Mouse (Mus musculus): ENCODE measurements around the gene Myh9. TPM values are rescaled to one million over a fixed set of nuclear protein-coding genes. Genes with fewer than 3 reads are reported as not detected.
A peak's percentile ranks its signal among the peaks of the same experiment; 100 is the strongest.
"Not testable (repeated sequence)": the region's sequence is repeated elsewhere in the genome, so short reads cannot be mapped to it uniquely, and the experiment has no call there.

Myh9 gene
- polyA plus RNA-seq, 1 experiment from 2014 or later: 14.6 TPM

GRCm38 (mm10) chr15:77847108-77847507 is 5.1 kb upstream of the Myh9 start:
- H3K4me1 ChIP-seq (replicated peaks; ENCODE audit: control insufficient read depth, insufficient read depth, low read length): no peaks in the 10 kb centered on the region
- WGBS: 75% methylated on average over 3 of the region's 3 CpGs
- no peak overlapping the region for H3K9ac ChIP-seq
- H3K27me3 ChIP-seq (ENCODE audit: control insufficient read depth, insufficient read depth, low read length): no peaks in the 10 kb centered on the region
- no peak for DNase-seq (ENCODE audit: low spot score)
- ATAC-seq (ENCODE audit: low FRiP score): no peak
- no peak overlapping the region for H3K4me2 ChIP-seq (replicated peaks)
- H3K9me3 ChIP-seq (ENCODE audit: control insufficient read depth, low read length): no peaks in the 10 kb centered on the region
- no peaks in the 10 kb centered on the region for H3K36me3 ChIP-seq (replicated peaks; ENCODE audit: control insufficient read depth, insufficient read depth)
- no peak overlapping the region for H3K4me3 ChIP-seq (replicated peaks; ENCODE audit: low read length)
- H3K27ac ChIP-seq: no peak overlapping the region

GRCm38 (mm10) chr15:77845931-77846595 is 4.1 kb upstream of the Myh9 start:
- 88% methylated on average over 11 of the region's 11 CpGs for WGBS
- H3K9ac ChIP-seq; H3K36me3 ChIP-seq (replicated peaks; ENCODE audit: control insufficient read depth, insufficient read depth); H3K9me3 ChIP-seq (ENCODE audit: control insufficient read depth, low read length); H3K4me1 ChIP-seq (replicated peaks; ENCODE audit: control insufficient read depth, insufficient read depth, low read length); H3K27ac ChIP-seq; DNase-seq (ENCODE audit: low spot score); H3K4me3 ChIP-seq (replicated peaks; ENCODE audit: low read length); H3K4me2 ChIP-seq (replicated peaks); ATAC-seq (ENCODE audit: low FRiP score); H3K27me3 ChIP-seq (ENCODE audit: control insufficient read depth, insufficient read depth, low read length): not testable (repeated sequence)

- Histone ChIP-seq H3K27me3 (ENCODE audit: control insufficient read depth, insufficient read depth, low read length) (no peaks in the 10 kb centered on the region), H3K9me3 (ENCODE audit: control insufficient read depth, low read length) (no peaks in the 10 kb centered on the region), H3K27ac (no peak overlapping the region), H3K4me3 (replicated peaks; ENCODE audit: low read length) (no peak overlapping the region), H3K4me1 (replicated peaks; ENCODE audit: control insufficient read depth, insufficient read depth, low read length) (peaks cover 10% of the 10 kb centered on the region), H3K36me3 (replicated peaks; ENCODE audit: control insufficient read depth, insufficient read depth) (no peaks in the 10 kb centered on the region), H3K4me2 (replicated peaks) (no peak overlapping the region), H3K9ac (no peak overlapping the region)
- DNase-seq (ENCODE audit: low spot score) (no peak), ATAC-seq (ENCODE audit: low FRiP score) (no peak)
- WGBS: 91% methylated on average over 16 of the region's 16 CpGs
Measured at GRCm38 (mm10) chr15:77844955-77845635, 3.1 kb upstream of the Myh9 start.

DNA sequence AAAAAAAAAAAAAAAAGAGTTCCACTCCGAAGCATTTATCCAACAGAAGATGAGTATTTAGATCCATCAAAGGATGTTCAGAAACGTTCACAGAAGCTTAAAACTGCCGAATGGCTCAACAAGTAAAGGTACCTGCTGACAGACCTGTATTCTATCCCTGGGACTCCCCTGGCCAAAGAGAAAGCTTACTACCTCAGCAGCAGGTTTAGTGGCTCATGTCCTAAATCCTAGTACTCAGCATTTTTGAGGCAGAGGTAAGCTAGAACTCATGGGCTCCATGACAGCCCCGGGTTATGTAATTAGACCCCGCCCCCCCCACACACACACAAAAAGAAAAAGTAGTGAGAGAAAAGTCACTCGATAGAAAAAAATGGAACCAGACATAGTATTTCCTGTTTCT is 2.1 kb upstream of the Myh9 start:
- no peaks in the 10 kb centered on the region for H3K36me3 ChIP-seq (replicated peaks; ENCODE audit: control insufficient read depth, insufficient read depth)
- 79% methylated on average over 6 of the region's 6 CpGs for WGBS
- H3K27ac ChIP-seq: no peak overlapping the region
- ATAC-seq (ENCODE audit: low FRiP score): no peak
- peaks cover 20% of the 10 kb centered on the region for H3K4me1 ChIP-seq (replicated peaks; ENCODE audit: control insufficient read depth, insufficient read depth, low read length)
- no peak overlapping the region for H3K9ac ChIP-seq
- DNase-seq (ENCODE audit: low spot score): no peak
- H3K4me3 ChIP-seq (replicated peaks; ENCODE audit: low read length): no peak overlapping the region
- no peaks in the 10 kb centered on the region for H3K9me3 ChIP-seq (ENCODE audit: control insufficient read depth, low read length)
- no peak overlapping the region for H3K4me2 ChIP-seq (replicated peaks)
- H3K27me3 ChIP-seq (ENCODE audit: control insufficient read depth, insufficient read depth, low read length): no peaks in the 10 kb centered on the region

DNA sequence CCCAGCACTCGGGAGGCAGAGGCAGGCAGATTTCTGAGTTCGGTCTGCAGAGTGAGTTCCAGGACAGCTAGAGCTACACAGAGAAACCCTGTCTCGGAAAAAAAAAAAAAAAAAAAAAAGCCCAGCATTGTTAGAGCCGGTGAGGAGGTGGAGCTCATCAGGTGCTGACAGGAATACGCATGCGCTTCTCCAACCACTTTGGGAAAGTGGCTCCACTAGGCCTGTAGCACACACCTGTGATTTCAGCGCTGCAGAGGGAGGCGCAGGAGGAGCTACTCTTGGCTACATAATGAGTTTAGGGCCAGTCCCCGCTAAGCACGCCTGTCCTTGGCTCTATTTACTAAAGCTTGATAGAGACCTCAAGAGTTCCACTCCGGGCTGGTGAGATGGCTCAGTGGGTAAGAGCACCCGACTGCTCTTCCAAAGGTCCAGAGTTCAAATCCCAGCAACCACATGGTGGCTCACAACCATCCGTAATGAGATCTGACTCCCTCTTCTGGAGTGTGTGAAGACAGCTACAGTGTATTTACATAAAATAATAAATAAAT is 1.6 kb upstream of the Myh9 start:
- not testable (repeated sequence) for H3K27ac ChIP-seq; H3K36me3 ChIP-seq (replicated peaks; ENCODE audit: control insufficient read depth, insufficient read depth); ATAC-seq (ENCODE audit: low FRiP score); H3K4me3 ChIP-seq (replicated peaks; ENCODE audit: low read length); H3K4me2 ChIP-seq (replicated peaks); H3K27me3 ChIP-seq (ENCODE audit: control insufficient read depth, insufficient read depth, low read length); H3K9me3 ChIP-seq (ENCODE audit: control insufficient read depth, low read length); DNase-seq (ENCODE audit: low spot score); H3K9ac ChIP-seq
- peaks cover 25% of the 10 kb centered on the region for H3K4me1 ChIP-seq (replicated peaks; ENCODE audit: control insufficient read depth, insufficient read depth, low read length)
- 70% methylated on average over 12 of the region's 13 CpGs for WGBS

DNA sequence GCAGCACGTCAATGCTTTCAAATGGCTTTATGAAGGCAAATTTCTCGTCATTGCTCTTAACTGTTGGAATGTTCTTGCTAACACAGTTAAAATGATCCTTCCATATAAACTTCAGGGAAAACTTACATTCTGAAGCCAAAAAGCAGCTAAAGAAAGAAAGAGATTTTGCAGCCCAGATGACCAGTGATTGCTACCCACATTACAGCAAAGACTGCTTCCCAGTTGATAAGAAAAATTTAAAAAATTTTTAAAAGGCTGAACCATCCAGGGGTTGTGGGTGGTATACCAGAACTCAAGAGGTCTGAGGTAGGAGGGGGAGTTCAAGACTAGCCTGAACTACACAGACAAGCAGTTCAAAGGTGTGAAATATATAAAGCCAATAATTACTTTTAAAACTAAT is 1.1 kb upstream of the Myh9 start:
- Histone ChIP-seq H3K4me3 (replicated peaks; ENCODE audit: low read length) (peak overlapping the region; percentile 95), H3K27ac (no peak overlapping the region), H3K27me3 (ENCODE audit: control insufficient read depth, insufficient read depth, low read length) (no peaks in the 10 kb centered on the region), H3K9me3 (ENCODE audit: control insufficient read depth, low read length) (no peaks in the 10 kb centered on the region), H3K36me3 (replicated peaks; ENCODE audit: control insufficient read depth, insufficient read depth) (no peaks in the 10 kb centered on the region), H3K4me1 (replicated peaks; ENCODE audit: control insufficient read depth, insufficient read depth, low read length) (peaks cover 28% of the 10 kb centered on the region), H3K9ac (peak overlapping the region; percentile 55; the same call in 1 of the 2 replicates), H3K4me2 (replicated peaks) (peak overlapping the region; percentile 59)
- DNase-seq (ENCODE audit: low spot score) (no peak), ATAC-seq (ENCODE audit: low FRiP score) (no peak)
- 41% methylated on average over 2 of the region's 2 CpGs for WGBS

DNA sequence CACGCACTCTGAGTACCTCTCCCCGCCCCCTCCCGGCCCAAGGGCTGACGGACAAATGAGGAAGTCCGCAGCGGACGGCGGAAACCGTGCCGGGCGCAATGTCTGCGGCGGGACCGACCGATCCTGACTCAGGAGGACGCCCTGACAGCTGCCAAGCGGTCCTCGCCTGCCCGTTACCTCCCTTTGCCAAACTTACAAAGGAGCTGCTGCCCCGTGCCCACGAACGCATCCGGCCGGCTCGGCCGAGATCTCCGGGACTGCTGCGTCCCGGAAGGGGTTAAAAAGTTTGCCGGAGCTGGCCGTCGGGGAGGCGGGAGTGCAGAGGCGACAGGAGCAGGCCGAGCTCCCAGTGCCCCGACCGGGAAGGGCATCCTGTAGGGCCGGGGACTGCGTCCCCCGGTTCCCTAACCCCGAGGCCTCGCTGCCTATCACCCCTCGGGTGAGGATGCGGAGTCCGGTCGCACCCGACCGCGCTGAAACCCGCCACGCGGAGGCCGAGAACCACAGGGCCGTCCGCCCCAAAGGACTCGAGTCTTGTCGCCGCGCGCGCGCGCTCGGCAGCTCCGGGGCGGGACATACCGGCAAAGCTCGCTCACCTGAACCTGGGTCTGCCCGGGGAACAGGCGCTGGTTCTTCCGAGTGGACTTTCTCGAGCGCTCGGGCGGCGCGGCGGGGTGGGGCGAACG is 471 bp downstream of the Myh9 start:
- ATAC-seq (ENCODE audit: low FRiP score): peak; percentile 40
- no peaks in the 10 kb centered on the region for H3K9me3 ChIP-seq (ENCODE audit: control insufficient read depth, low read length)
- no peaks in the 10 kb centered on the region for H3K36me3 ChIP-seq (replicated peaks; ENCODE audit: control insufficient read depth, insufficient read depth)
- H3K4me3 ChIP-seq (replicated peaks; ENCODE audit: low read length): peak overlapping the region; percentile 95
- peak overlapping the region; percentile 62 for H3K27ac ChIP-seq
- H3K4me1 ChIP-seq (replicated peaks; ENCODE audit: control insufficient read depth, insufficient read depth, low read length): peaks cover 29% of the 10 kb centered on the region
- H3K4me2 ChIP-seq (replicated peaks): peak overlapping the region; percentile 96
- no peaks in the 10 kb centered on the region for H3K27me3 ChIP-seq (ENCODE audit: control insufficient read depth, insufficient read depth, low read length)
- H3K9ac ChIP-seq: peak overlapping the region; percentile 89
- WGBS: under 1% methylated on average over 80 of the region's 80 CpGs
- DNase-seq (ENCODE audit: low spot score): peak; percentile 71

GRCm38 (mm10) chr15:77840450-77841360 is 1.3 kb downstream of the Myh9 start:
- Histone ChIP-seq H3K27ac (peak overlapping the region; percentile 62; the same call in 1 of the 2 replicates), H3K27me3 (ENCODE audit: control insufficient read depth, insufficient read depth, low read length) (no peaks in the 10 kb centered on the region), H3K4me1 (replicated peaks; ENCODE audit: control insufficient read depth, insufficient read depth, low read length) (peaks cover 36% of the 10 kb centered on the region), H3K36me3 (replicated peaks; ENCODE audit: control insufficient read depth, insufficient read depth) (no peaks in the 10 kb centered on the region), H3K9me3 (ENCODE audit: control insufficient read depth, low read length) (no peaks in the 10 kb centered on the region), H3K4me3 (replicated peaks; ENCODE audit: low read length) (peak overlapping the region; percentile 95), H3K9ac (peak overlapping the region; percentile 89), H3K4me2 (replicated peaks) (peak overlapping the region; percentile 96)
- ATAC-seq (ENCODE audit: low FRiP score) (no peak), DNase-seq (ENCODE audit: low spot score) (no peak)
- 7% methylated on average over 36 of the region's 36 CpGs for WGBS

All from hindbrain, embryonic 14.5 days (tissue).